Mouse (Mus musculus) cerebellum, postnatal 36 days (tissue): Measurements from ENCODE around the gene Krt35.

Source experiments
- DNase-seq, 2 experiments: peaks; one replicate each; pipeline ENCODE4 v3.0.0; 2021 to 2022; ENCODE audit warnings: mixed read lengths in 2 of 2

The Krt35 gene

GRCm38 (mm10) chr11:100058875-100059274, 37.2 kb downstream of the Krt35 start:
- DNase-seq, result no peak

- no peak for DNase-seq
Measured at GRCm38 (mm10) chr11:100055686-100056655, 40.1 kb downstream of the Krt35 start.

- DNase-seq, result no peak
Measured at GRCm38 (mm10) chr11:100050451-100050850, 45.6 kb downstream of the Krt35 start, which contains the start of gene Krt31. Gene Krt31, minus strand, starts transcription at chr11:100050551.

GRCm38 (mm10) chr11:100047193-100047592, 48.8 kb downstream of the Krt35 start:
- no peak for DNase-seq

GRCm38 (mm10) chr11:100046303-100046866, 49.7 kb downstream of the Krt35 start:
- no peak for DNase-seq
